Mouse (Mus musculus): ENCODE data around the gene Gm11992. TPM values are rescaled to one million over a fixed set of nuclear protein-coding genes. Genes with fewer than 3 reads are reported as not detected.
A peak's percentile ranks its signal among the peaks of the same experiment; 100 is the strongest.

The Gm11992 gene
- total and polyA plus RNA-seq, 2 experiments from 2014 or later = 2.2 TPM

DNA sequence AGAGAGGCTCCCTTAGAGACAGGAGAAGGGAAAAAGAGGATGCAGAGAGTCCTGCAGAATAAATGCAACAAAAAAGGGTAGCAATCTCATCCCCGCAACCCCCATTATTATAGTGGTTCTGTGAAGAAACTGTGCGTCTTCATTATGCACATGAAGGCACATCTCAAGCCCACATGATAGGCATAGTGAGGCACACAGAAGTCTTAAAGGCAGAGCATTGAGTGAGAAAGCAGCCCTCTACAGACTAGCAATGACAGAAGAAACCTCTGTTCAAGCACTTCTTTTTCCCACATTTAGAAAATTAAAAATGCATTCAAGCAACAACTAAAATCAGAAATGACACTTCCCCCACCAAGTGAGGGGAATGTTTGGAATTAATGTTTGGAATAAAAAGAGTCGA, 28.1 kb downstream of the Gm11992 start:
- no peak for TF ChIP-seq CTCF (IDR thresholded peaks at IDR 0.05; ENCODE audit: low read depth)
- DNase-seq (ENCODE audit: low spot score) = no peak
- H3K4me1 ChIP-seq (ENCODE audit: insufficient read depth, low read length) = no peaks in the 10 kb centered on the region
- no peaks in the 10 kb centered on the region for H3K9me3 ChIP-seq (ENCODE audit: low read length)
- no peak for ATAC-seq
- 82% methylated on average over 3 of the region's 3 CpGs for WGBS
- H3K36me3 ChIP-seq (ENCODE audit: insufficient read depth, low read length) = no peaks in the 10 kb centered on the region
- no peaks in the 10 kb centered on the region for H3K27me3 ChIP-seq (ENCODE audit: insufficient read depth, low read length)
- H3K9ac ChIP-seq (replicated peaks; ENCODE audit: low read length) = no peak overlapping the region
- H3K27ac ChIP-seq = no peak overlapping the region
- no peak overlapping the region for H3K4me3 ChIP-seq (ENCODE audit: low read length)
- no peak overlapping the region for H3K4me2 ChIP-seq (ENCODE audit: low read depth, low read length)

DNA sequence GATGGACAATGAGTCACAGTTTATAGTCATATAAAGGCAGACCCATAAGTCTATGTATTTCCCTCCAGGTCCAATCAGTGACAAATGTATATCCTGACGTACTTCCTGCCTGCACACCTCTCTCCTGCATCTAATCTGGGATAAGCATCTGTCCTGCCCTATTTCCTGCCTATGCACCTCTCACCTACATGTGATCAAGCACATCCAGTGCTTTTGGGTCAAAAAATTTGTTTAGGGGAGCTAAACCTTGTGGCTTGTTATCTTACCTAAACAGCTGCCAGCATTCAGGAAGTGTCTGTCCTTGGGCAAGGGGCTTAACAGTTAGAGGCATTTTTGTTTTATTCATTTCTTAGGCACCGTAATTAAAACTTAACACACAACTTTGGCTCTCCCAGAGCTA, 64.8 kb downstream of the Gm11992 start:
- WGBS = 92% methylated on average over 2 of the region's 2 CpGs

GRCm38 (mm10) chr11:9115367-9116120, 67.2 kb downstream of the Gm11992 start:
- ATAC-seq (no peak), DNase-seq (ENCODE audit: low spot score) (no peak)
- TF ChIP-seq CTCF (IDR thresholded peaks at IDR 0.05; ENCODE audit: low read depth) = no peak
- Histone ChIP-seq H3K9me3 (ENCODE audit: low read length) (no peaks in the 10 kb centered on the region), H3K9ac (replicated peaks; ENCODE audit: low read length) (no peak overlapping the region), H3K4me2 (ENCODE audit: low read depth, low read length) (peak overlapping the region; percentile 41; the same call in 1 of the 2 replicates), H3K4me1 (ENCODE audit: insufficient read depth, low read length) (peaks cover 6% of the 10 kb centered on the region), H3K27ac (no peak overlapping the region), H3K4me3 (ENCODE audit: low read length) (no peak overlapping the region), H3K36me3 (ENCODE audit: insufficient read depth, low read length) (no peaks in the 10 kb centered on the region), H3K27me3 (ENCODE audit: insufficient read depth, low read length) (peaks cover 9% of the 10 kb centered on the region; the same call in 1 of the 2 replicates)
- 23% methylated on average over 9 of the region's 9 CpGs for WGBS

More for the DNA sequence above, 64.8 kb downstream of the Gm11992 start:
- Histone ChIP-seq H3K4me3 (ENCODE audit: low read length) (no peak overlapping the region), H3K9ac (replicated peaks; ENCODE audit: low read length) (no peak overlapping the region), H3K27me3 (ENCODE audit: insufficient read depth, low read length) (0 out of 2 replicates have a peak, but pooled peaks cover 6% of the 10 kb centered on the region), H3K27ac (no peak overlapping the region), H3K36me3 (ENCODE audit: insufficient read depth, low read length) (no peaks in the 10 kb centered on the region), H3K4me2 (ENCODE audit: low read depth, low read length) (no peak overlapping the region), H3K4me1 (ENCODE audit: insufficient read depth, low read length) (no peaks in the 10 kb centered on the region), H3K9me3 (ENCODE audit: low read length) (no peaks in the 10 kb centered on the region)
- DNase-seq (ENCODE audit: low spot score) (no peak), ATAC-seq (no peak)
- no peak for TF ChIP-seq CTCF (IDR thresholded peaks at IDR 0.05; ENCODE audit: low read depth)

GRCm38 (mm10) chr11:9116121-9116520, 67.7 kb downstream of the Gm11992 start:
- no peak for DNase-seq (ENCODE audit: low spot score)

GRCm38 (mm10) chr11:9116916-9117315, 68.5 kb downstream of the Gm11992 start:
- WGBS = 9% methylated on average over 3 of the region's 3 CpGs

More at GRCm38 (mm10) chr11:9116121-9116520, 67.7 kb downstream of the Gm11992 start:
- no peaks in the 10 kb centered on the region for H3K9me3 ChIP-seq (ENCODE audit: low read length)
- TF ChIP-seq CTCF (IDR thresholded peaks at IDR 0.05; ENCODE audit: low read depth) = no peak
- no peak overlapping the region for H3K27ac ChIP-seq
- H3K4me3 ChIP-seq (ENCODE audit: low read length) = no peak overlapping the region
- peak overlapping the region; percentile 41 for H3K4me2 ChIP-seq (ENCODE audit: low read depth, low read length)
- H3K27me3 ChIP-seq (ENCODE audit: insufficient read depth, low read length) = peaks cover 9% of the 10 kb centered on the region; the same call in 1 of the 2 replicates
- 4% methylated on average over 10 of the region's 10 CpGs for WGBS
- no peaks in the 10 kb centered on the region for H3K36me3 ChIP-seq (ENCODE audit: insufficient read depth, low read length)
- H3K9ac ChIP-seq (replicated peaks; ENCODE audit: low read length) = no peak overlapping the region
- peaks cover 6% of the 10 kb centered on the region for H3K4me1 ChIP-seq (ENCODE audit: insufficient read depth, low read length)
- no peak for ATAC-seq

GRCm38 (mm10) chr11:9117358-9118049, 69.1 kb downstream of the Gm11992 start:
- no peaks in the 10 kb centered on the region for H3K36me3 ChIP-seq (ENCODE audit: insufficient read depth, low read length)
- H3K4me2 ChIP-seq (ENCODE audit: low read depth, low read length) = peak overlapping the region; percentile 98
- TF ChIP-seq CTCF (IDR thresholded peaks at IDR 0.05; ENCODE audit: low read depth) = no peak
- no peak overlapping the region for H3K9ac ChIP-seq (replicated peaks; ENCODE audit: low read length)
- ATAC-seq (peak; percentile 64), DNase-seq (ENCODE audit: low spot score) (peak; percentile 35)
- H3K27me3 ChIP-seq (ENCODE audit: insufficient read depth, low read length) = peaks cover 9% of the 10 kb centered on the region; the same call in 1 of the 2 replicates
- no peaks in the 10 kb centered on the region for H3K9me3 ChIP-seq (ENCODE audit: low read length)
- H3K4me3 ChIP-seq (ENCODE audit: low read length) = peak overlapping the region; percentile 44
- peaks cover 6% of the 10 kb centered on the region for H3K4me1 ChIP-seq (ENCODE audit: insufficient read depth, low read length)
- no peak overlapping the region; the same call in 1 of the 2 replicates for H3K27ac ChIP-seq
- WGBS = 2% methylated on average over 13 of the region's 13 CpGs

More at GRCm38 (mm10) chr11:9116916-9117315, 68.5 kb downstream of the Gm11992 start:
- Histone ChIP-seq H3K9me3 (ENCODE audit: low read length) (no peaks in the 10 kb centered on the region), H3K27me3 (ENCODE audit: insufficient read depth, low read length) (peaks cover 9% of the 10 kb centered on the region; the same call in 1 of the 2 replicates), H3K4me2 (ENCODE audit: low read depth, low read length) (no peak overlapping the region), H3K36me3 (ENCODE audit: insufficient read depth, low read length) (no peaks in the 10 kb centered on the region), H3K4me1 (ENCODE audit: insufficient read depth, low read length) (peaks cover 6% of the 10 kb centered on the region), H3K27ac (no peak overlapping the region), H3K4me3 (ENCODE audit: low read length) (no peak overlapping the region), H3K9ac (replicated peaks; ENCODE audit: low read length) (no peak overlapping the region)
- DNase-seq (ENCODE audit: low spot score) (no peak), ATAC-seq (no peak)
- no peak for TF ChIP-seq CTCF (IDR thresholded peaks at IDR 0.05; ENCODE audit: low read depth)

All from hindbrain, postnatal 0 days (tissue).